Mouse (Mus musculus) ovary, postnatal 36 days (tissue): ENCODE measurements at regions not wholly inside any gene's neighbourhood (a gene's known extent, or its start where the extent isn't known, plus 50 kb on each side); places are given as distances from the start of the nearest gene placed in this dataset.

Experiments used
- DNase-seq: peaks from one replicate; pipeline ENCODE4 v3.0.0; 2022; ENCODE audit warnings: low spot score, mixed read lengths

DNA sequence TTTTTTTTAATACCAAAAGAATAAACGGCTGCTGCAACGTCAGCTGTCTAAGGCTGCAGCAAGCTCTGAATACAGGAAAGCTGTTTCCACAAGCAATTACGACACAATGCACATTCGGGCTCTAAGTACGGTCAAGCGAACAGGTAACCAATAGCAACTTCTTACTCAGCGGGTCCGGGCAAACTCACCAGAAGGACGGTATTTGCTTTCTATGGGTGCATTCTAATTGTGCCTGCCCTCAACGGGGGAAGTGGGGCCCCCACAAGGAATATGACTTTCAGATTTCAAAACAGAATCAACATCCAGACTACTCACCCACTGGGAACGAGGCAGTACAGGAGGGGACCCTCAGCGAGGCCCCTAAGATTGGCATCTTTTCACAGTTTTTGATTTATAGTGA, 280.1 kb upstream of the Sash1 start:
- no peak for DNase-seq

DNA sequence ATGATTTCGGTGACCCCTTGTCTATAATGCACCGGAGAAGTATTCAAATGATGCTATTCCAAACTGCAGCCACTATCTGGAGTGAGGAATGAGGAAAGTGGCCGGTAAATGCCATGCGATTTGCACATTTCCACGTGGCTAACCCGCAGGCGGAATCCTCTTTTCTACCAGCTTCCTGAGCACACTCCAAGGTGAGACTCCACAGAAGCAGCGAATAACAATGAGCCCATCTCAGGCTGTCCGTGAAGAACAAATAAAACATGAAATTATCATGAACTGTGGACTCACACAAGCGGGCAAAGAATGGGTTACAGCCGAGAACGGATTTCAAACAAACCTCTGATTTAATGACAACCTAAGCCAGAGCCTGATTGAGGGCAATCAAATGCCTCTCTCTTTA, 279.7 kb upstream of the Sash1 start:
- DNase-seq, result no peak

DNA sequence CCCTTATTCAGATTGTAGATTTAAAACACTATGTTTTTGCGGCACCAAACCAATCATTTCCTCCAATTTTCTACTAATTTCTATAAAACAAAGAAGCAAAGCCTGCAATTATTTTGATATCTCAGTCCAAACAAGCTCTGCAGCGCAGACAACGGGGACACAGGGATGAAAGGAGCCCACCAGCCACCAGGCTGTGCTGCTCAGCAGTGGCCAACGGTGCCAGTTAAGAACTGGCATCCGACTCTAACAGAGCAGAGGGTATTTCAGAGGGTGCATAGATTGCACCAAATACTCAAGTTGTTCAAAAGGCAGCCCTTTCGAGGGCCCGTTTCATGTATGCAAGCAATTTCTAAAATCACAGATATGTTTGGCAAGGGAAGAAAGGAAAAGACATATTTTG, 278.5 kb upstream of the Sash1 start:
- DNase-seq, result no peak

DNA sequence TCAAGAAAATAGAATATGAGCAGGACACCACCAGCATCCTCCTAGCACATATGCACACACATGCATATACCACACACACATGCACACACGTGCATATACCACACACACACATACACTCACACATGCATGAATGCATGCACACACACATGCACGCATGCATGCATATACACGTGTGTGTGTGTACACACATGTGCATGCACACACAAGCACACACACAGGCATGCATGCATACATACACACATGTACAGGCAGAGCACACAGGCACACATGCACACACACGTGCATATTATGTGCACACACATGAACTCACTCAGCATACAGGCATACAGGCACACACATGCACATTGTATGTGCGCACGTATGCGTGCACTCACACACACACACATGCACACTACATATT, 275.7 kb upstream of the Sash1 start:
- DNase-seq, result no peak

DNA sequence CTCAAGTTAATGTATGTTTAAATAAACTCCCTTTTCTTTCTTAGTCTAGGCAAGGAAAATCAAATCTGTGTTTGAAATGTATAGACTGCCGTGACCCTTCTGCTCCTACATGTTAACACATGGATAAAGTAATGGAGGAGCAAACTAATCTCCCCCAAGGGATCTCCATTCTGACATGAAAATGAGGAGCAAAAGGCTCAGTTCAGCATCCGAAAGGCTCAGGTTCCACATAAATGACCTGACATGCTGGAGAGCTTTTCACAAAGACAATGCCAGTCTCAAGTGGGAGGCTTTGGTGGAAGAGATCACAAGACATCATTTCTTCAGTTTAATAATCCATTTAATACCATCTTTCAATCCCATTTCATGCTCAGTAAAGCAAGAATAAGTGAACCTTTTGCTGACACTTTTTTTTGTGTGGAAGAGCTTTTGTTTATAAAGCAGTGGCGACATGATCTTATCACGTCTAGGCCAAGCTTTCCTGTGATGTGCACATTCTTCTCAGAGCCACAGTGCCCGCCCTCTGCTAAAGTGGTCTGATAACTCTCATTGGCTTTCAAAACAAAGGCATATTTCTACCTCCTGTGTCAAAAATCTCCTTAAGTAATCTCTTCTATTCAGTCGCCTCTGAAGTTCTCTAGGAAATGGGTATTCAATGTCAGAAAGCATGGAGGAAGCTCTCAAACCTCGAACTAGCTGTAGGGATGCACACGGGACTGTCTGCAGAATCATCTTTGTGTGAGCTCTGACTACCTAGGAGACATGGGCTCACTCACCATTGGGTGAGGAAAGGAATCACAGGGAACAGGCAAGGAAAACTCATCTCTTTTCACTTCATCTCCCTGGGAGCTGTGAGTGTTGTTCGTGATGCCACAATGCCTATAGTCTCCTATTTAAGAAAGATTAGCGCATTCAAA, 271.7 kb upstream of the Sash1 start:
- no peak for DNase-seq

DNA sequence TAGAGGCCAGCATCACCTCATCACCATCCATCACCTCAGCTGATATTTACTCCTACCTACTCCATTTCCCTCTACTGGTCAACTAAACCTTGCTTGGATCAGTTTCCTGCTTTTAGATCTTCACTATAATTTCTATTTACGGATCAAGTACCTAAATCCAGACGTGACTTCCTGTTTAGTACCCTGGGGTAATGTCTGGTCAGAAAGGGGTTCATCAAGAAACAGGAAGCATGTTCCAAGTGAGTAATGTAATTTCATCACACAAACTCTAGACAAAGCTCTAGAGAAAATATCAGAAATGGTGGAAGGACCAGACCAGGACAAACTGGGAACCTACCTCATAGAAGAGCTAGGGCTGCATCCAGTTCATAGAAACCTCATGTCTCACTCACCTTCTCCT, 250.2 kb upstream of the Sash1 start:
- DNase-seq, result no peak

DNA sequence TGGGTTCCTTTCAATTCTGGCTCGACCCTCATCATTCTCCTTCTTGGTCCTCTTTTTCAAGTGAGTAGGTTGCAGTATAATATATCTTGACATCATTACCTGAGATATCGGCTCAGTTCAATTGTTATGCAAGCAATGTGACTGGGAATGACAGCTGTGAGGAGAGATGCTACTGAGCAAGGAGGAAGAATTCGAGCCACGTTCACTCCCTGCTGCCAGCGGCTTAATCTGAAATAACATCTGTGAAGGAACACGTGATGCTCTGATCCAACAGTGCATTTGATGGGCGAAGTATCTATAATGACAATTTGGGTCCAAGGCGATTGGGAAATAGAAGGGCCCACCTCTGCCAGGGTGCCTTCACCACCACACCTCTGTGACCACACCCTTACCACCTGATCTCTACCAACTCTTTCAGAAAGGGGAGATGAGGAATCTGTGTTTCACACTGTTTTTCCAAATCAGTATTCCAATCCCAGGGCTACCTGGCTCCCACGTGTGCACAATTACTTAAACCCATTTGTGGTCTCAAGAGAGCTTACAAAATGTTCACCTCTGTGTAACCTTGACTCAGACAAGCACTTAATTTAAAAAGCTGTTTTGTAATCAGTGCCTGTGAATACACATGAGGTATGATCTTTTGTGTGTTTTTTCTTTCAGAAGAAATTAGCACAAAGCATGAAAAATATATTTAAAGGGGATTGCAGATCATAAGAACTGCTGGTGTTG, 248.6 kb upstream of the Sash1 start:
- no peak for DNase-seq

DNA sequence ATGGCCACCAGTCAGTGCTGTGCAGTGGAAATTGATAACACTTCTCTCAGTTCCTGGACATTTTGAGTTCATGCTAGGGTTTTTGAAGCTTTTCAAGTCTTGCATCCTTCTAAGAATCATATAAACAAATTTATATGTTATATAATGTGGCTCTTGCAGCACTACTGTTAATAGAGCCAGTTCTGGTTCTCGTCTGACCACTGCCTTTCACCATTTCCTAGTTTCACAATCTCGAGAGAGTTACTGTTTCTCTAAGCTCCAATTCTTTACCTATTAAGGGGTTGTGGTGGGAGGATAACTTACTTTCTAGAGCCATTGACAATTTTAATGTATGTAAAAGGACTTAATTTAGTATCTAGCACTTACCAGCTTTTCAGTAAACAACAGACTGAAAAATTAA, 244.2 kb upstream of the Sash1 start:
- DNase-seq, result no peak

DNA sequence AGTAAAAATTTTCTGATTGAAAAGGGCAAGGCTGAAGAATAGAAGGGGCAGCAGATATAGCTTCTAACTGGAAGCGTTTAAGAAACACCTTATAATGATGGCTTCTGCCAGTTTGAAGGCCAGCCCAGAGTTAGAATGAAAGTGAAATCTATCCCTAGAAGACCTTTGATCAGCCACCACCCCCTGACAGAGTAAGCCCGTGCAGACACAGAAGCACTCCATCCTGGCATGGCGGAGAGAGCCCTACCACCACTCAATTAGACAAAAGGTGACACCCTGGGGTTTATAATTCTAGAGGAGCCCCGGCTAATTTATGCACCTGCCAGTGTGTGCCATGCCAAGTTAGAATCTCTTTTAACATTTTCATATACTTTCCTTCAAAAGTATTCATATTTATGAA, 233.4 kb upstream of the Sash1 start:
- no peak for DNase-seq

DNA sequence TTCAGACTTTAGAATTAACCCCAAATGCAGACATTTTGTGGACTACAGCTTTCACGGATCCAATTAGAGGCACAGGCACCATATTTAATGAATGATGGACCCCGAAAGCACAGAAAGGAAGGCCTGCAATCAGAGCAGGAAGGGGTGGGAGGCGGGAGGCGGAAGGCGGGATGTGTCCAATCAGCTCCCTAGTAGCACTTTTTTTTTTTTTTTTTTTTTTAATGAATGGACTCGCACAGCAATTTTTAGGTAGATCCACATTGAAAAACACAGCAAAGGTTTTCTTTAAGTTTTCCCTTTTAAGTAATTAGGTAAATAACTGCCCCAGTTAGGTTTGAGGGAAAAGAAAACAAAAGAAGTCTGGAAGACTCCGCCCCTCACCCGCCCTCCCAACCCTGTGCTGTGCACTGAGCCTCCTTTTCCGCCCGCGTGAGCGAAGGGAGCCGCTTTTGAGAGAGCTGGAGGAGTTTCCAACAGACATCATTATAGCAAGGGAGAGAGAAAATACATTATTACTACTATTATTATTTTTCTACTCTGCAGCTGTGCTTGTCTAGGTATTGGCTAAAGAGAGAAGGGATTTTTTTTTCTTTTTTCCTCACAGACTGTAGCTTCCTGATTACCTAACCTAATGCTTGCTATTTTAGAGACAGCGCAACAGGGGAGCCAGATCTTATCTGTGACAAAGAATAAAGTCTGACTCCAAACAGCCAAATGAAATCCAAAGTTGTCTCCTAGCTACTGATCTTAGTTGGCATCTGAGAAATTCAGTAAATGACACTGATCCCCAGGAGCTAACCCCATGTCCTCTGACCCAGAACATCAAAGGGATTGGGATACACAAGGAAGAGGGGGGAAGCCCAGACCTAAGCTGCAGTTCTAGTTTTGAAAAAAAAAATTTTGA, 232.0 kb upstream of the Sash1 start:
- no peak for DNase-seq

DNA sequence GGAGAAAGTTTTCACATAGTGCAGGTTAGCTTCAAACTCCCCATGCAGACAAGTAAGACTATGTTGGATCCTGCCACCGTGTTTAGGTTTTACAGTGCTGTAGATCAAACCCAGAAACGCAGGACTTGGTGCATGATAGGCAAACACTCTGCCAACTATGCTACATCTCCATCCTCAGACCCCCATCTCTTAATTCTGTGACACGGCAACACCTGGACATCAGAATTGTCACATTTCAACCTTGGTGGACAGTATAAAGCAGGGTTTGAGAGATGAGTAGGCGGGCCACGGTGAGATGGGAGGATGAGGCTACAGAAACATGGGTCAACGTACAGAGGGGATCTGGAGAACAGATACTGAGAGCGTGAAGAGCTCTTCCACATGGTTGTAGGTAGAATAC, 231.3 kb upstream of the Sash1 start:
- no peak for DNase-seq

DNA sequence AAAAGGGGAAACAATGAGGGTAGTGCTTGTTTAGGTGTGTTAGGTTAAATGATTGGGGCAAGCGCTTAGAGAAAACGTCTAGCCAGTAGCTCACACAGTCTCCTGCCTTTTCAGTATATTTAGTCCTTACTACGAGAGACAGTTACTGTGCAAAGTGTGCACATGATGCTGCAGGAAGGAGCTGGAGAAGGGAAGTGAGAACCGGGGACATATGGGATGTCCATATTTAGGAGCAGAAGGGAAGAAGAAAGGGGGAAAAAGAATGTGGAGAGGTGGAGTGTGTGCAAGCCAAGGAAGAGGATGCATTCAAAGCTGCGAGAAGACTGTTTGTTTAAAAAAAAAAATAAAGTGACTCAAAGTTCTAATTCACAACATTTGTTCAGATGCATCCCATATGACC, 227.8 kb upstream of the Sash1 start:
- DNase-seq, result no peak

DNA sequence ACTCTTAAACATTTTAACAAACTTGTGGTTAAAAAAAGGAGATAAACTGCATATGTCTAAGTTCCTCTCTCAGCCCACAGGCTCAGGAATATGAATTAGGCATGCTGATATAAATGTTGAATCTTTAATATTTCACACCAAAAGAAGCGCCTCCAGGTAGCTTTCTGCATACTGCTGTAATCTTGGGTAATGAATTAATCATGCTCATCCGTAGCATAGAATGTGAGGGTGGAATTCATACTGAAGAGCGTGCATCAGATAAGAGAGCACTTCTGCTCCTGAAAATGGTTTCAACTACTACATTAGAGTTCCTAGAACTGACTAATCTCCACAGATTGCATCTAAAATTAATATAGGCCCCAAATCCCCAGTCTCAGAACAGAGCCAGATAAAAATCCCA, 225.2 kb upstream of the Sash1 start:
- no peak for DNase-seq

DNA sequence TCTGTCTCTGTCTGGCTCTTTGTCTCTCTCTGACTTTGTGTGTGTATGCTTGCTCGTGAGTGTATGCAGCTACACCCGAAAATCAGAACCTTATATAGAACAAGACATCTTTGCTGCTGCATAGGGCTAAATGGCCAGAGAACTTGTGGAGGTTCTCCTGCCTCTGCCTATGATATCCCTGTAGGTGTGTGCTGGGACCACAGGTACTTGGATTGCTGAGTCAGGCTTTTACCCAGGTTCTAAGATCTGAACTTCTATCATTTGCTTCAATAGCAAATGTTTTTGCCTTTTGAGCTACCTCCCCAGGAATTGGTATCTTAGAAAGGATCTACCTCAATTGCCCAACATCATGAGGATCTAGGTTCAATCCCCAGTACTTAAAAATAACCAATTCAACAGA, 210.3 kb upstream of the Sash1 start:
- DNase-seq, result no peak

DNA sequence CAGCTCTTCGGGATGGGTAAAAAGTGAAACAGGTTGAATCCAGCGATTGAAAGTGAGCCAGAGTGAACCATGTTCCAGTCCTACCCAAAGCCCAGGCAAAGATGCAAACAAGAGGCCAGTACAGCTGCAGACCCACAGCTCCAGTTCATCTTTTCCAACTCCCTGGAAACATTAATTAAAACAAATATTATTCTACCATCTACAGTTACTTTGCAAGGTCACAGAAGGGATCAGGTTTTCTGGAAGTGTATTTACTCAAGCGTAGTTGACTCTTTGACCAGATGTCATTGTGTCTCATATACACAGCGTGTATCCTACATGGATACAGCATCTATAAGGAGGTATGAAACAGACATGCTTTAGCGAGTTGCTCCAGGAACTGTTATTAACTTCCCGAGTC, 209.3 kb upstream of the Sash1 start:
- DNase-seq, result no peak

DNA sequence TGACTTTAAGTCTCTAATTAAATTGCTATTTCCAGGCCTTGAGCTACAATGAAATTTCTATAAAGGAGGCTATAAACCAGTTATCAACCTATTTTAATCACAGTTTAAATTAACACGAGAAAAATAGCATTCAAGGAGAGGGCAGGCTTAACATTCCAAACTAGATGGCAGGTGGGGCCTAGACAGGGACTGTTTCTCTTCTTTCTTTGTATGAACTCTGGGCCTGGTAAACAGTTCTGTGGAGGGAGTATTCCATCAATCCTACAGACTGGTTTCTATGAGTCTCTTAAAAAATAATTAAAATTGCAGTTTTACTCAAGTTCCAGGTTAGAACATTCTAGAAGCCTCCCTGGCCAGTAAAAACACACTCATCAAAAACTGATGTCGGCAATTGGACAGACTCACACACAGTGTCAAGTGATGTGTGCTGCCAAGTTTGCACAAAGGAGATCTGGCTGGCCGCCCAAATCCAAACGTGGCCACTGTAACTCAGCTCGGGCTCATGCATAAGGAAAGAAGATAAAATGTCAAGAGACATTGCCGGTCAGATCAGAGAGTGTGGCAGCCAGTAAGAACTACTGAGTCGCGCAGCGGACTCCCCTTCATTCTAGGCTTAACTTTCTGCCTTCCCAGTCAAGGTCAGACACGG, 206.5 kb upstream of the Sash1 start:
- peak; percentile 55 for DNase-seq

DNA sequence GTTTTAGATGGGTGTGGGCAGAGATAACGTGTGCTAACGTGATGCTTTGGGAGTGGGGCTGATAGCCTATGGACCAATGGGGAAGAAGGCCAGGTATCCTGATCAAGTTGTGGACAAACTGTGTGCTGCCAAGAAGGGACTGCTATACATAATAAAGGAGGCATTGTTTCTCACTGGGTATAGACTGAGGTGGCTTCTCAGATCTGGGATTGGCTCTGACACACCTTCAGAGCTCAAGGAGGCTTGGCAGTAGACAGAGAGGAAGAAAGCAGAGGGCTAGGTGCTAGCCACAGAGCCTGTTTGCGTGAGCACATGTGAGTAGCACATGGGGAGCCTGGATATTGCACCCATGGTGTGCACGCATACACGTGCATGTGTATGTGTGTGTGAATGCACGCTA, 205.1 kb upstream of the Sash1 start:
- DNase-seq, result no peak

DNA sequence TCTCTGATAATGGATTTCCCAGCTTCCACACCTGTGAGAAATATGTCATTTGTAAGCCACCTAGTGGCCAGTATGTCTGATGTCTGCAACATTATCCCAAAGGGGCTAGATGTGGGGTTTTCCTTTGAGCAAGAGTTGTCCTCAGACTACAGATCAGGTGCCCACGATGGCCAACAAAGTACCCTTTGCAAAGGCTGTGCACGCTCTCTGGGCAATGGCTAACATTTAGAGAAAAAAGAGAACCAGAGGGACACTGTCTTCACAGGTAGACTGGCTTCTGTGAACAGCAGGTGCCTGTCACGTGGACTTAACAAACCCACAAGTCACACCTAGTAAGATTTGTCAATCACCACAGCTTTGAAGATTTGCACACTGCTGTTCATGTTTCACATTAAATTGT, 202.0 kb upstream of the Sash1 start:
- no peak for DNase-seq

DNA sequence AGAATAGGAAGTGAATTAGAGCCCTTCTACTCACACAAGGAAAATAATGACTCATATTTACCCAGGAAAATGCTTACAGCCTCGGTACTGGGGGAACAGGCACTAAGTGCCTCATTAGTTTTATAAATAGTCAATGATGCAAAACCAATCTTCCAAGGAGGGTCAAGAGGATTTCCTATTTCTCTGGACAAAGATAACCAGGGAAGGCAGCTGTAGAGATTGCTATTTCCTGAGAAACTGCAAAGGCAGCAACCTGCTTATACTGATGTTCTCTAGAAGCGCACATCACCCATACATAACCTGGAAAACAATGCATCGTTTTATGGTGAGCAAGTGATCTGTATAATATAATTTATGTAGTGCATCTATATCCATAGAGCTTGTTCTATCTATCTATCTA, 201.3 kb upstream of the Sash1 start:
- DNase-seq, result no peak

DNA sequence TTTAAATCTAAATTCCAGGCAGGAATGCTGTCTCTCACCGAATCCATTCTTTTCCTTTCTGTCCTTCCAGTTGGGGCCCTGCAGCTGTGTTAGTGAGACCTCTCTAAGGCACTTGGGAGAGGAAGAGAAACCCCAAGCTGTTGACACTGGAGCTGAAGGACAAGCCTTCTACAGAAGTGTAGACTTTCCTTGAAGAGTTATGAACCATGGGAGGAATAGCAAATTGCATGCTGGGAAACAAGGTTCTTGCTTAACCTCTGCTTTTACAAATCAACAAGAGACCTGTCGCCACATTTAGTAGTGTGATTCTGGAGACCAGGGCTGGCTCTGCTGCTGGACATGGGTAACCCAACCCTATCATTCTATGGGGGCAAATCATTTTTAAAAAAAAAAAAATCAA, 200.8 kb upstream of the Sash1 start:
- DNase-seq, result no peak

DNA sequence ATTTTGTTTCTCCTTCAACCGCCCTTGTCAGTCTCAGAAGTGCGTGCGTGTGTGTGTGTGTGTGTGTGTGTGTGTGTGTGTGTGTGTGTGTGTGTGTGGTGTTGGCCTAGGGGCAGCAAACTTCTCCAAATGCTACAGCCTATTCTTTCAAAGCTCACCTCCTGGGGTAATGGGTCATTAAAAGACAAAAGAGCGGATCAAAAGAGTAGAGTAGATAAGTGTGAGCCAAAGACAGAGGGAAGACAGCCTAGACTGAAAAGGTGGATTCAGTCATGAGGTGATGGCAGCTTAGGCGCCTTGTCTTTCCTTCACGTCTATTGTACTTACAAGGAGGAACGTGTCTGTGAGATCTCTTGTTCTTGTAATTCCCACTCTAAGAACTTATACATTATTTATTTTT, 199.6 kb upstream of the Sash1 start:
- DNase-seq, result no peak

DNA sequence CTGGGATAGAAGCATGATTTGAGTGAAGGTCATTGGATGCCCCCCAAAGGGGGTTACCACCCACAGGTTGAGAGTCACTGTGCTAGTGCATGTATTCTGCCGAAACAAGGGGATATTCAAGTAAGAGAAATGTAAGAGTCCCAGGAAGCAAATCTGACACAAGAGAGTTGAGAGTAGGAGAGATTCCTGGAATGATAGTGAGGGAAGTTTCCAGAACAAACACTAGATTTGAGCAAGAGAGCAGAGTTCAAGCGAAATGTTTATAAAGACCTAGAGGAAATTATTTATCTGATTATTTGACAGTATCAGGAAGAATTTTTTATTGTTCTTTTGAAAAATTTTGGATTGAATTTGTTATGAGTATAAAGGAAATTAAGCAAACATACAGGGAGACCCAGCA, 189.0 kb upstream of the Sash1 start:
- no peak for DNase-seq
